Mouse (Mus musculus): ENCODE data around the gene Mis12. TPM values are rescaled to one million over a fixed set of nuclear protein-coding genes. Genes with fewer than 3 reads are reported as not detected.

Mis12 gene
- polyA plus RNA-seq, 1 experiment from 2014 or later: 16.2 TPM

GRCm38 (mm10) chr11:71001167-71001566, 18.2 kb upstream of the Mis12 start:
- H3K4me2 ChIP-seq (replicated peaks; ENCODE audit: low read depth, low read length): no peak overlapping the region
- no peaks in the 10 kb centered on the region for H3K9me3 ChIP-seq (ENCODE audit: low read length)
- TF ChIP-seq CTCF (IDR thresholded peaks at IDR 0.05): no peak
- TF ChIP-seq EP300 (IDR thresholded peaks at IDR 0.05): no peak
- peaks cover 9% of the 10 kb centered on the region for H3K4me1 ChIP-seq (ENCODE audit: insufficient read depth, low read depth, low read length)
- 0 out of 2 replicates have a peak, but pooled peaks cover 10% of the 10 kb centered on the region for H3K36me3 ChIP-seq (ENCODE audit: insufficient read depth, low read length)
- ATAC-seq (no peak), DNase-seq (ENCODE audit: low spot score) (no peak)
- 89% methylated on average over 4 of the region's 4 CpGs for WGBS
- no peak overlapping the region for H3K9ac ChIP-seq (replicated peaks; ENCODE audit: low read depth)
- no peaks in the 10 kb centered on the region for H3K27me3 ChIP-seq (replicated peaks; ENCODE audit: insufficient read depth, low read length)
- H3K4me3 ChIP-seq (ENCODE audit: low read depth, low read length): no peak overlapping the region
- no peak overlapping the region for H3K27ac ChIP-seq (ENCODE audit: low read length)

- H3K4me2 ChIP-seq (replicated peaks; ENCODE audit: low read depth, low read length): peak overlapping the region; percentile 91
- peak overlapping the region; percentile 93 for H3K4me3 ChIP-seq (ENCODE audit: low read depth, low read length)
- H3K9me3 ChIP-seq (ENCODE audit: low read length): no peaks in the 10 kb centered on the region
- H3K27me3 ChIP-seq (replicated peaks; ENCODE audit: insufficient read depth, low read length): no peaks in the 10 kb centered on the region
- WGBS: under 1% methylated on average over 49 of the region's 49 CpGs
- ATAC-seq (peak; percentile 68), DNase-seq (ENCODE audit: low spot score) (peak; percentile 52)
- H3K4me1 ChIP-seq (ENCODE audit: insufficient read depth, low read depth, low read length): peaks cover 9% of the 10 kb centered on the region
- TF ChIP-seq EP300 (IDR thresholded peaks at IDR 0.05) (no peak), CTCF (IDR thresholded peaks at IDR 0.05) (no peak)
- peak overlapping the region; percentile 51 for H3K9ac ChIP-seq (replicated peaks; ENCODE audit: low read depth)
- H3K36me3 ChIP-seq (ENCODE audit: insufficient read depth, low read length): 0 out of 2 replicates have a peak, but pooled peaks cover 3% of the 10 kb centered on the region
- peak overlapping the region; percentile 66 for H3K27ac ChIP-seq (ENCODE audit: low read length)
These were observed 15.6 kb upstream of the Mis12 start for GRCm38 (mm10) chr11:71003611-71004315.

GRCm38 (mm10) chr11:71004316-71004773, 15.1 kb upstream of the Mis12 start, which contains the start of gene Dhx33:
Gene Dhx33, minus strand, starts transcription at chr11:71004437.
- peak within 1 kb of the TSS; percentile 93 for H3K4me3 ChIP-seq (ENCODE audit: low read depth, low read length)
- no peaks in the 10 kb centered on the region for H3K9me3 ChIP-seq (ENCODE audit: low read length)
- no peaks in the 10 kb centered on the region for H3K27me3 ChIP-seq (replicated peaks; ENCODE audit: insufficient read depth, low read length)
- peak within 1 kb of the TSS; percentile 51 for H3K9ac ChIP-seq (replicated peaks; ENCODE audit: low read depth)
- WGBS: under 1% methylated on average over 34 of the region's 35 CpGs
- peak within 1 kb of the TSS; percentile 66 for H3K27ac ChIP-seq (ENCODE audit: low read length)
- H3K4me2 ChIP-seq (replicated peaks; ENCODE audit: low read depth, low read length): peak within 1 kb of the TSS; percentile 91
- DNase-seq (ENCODE audit: low spot score) (peak; percentile 99), ATAC-seq (peak; percentile 99)
- H3K4me1 ChIP-seq (ENCODE audit: insufficient read depth, low read depth, low read length): peaks cover 9% of the 10 kb centered on the region
- TF ChIP-seq CTCF (IDR thresholded peaks at IDR 0.05) (peak; percentile 70), EP300 (IDR thresholded peaks at IDR 0.05) (peak; percentile 51)
- 0 out of 2 replicates have a peak, but pooled peaks cover 2% of the 10 kb centered on the region for H3K36me3 ChIP-seq (ENCODE audit: insufficient read depth, low read length)

GRCm38 (mm10) chr11:71005046-71005445, 14.4 kb upstream of the Mis12 start:
- DNase-seq (ENCODE audit: low spot score) (no peak), ATAC-seq (no peak)
- TF ChIP-seq EP300 (IDR thresholded peaks at IDR 0.05) (no peak), CTCF (IDR thresholded peaks at IDR 0.05) (no peak)
- Histone ChIP-seq H3K9ac (replicated peaks; ENCODE audit: low read depth) (no peak overlapping the region), H3K9me3 (ENCODE audit: low read length) (no peaks in the 10 kb centered on the region), H3K36me3 (ENCODE audit: insufficient read depth, low read length) (peaks cover 8% of the 10 kb centered on the region; the same call in 1 of the 2 replicates), H3K27me3 (replicated peaks; ENCODE audit: insufficient read depth, low read length) (no peaks in the 10 kb centered on the region), H3K4me1 (ENCODE audit: insufficient read depth, low read depth, low read length) (peaks cover 9% of the 10 kb centered on the region), H3K4me3 (ENCODE audit: low read depth, low read length) (0 out of 2 replicates have a peak overlapping the region, but pooled peaks have one; percentile 28), H3K27ac (ENCODE audit: low read length) (peak overlapping the region; percentile 0; the same call in 1 of the 2 replicates), H3K4me2 (replicated peaks; ENCODE audit: low read depth, low read length) (peak overlapping the region; percentile 91)
- 54% methylated on average over 5 of the region's 5 CpGs for WGBS

GRCm38 (mm10) chr11:71007026-71007425, 12.4 kb upstream of the Mis12 start:
- Histone ChIP-seq H3K4me3 (ENCODE audit: low read depth, low read length) (no peak overlapping the region), H3K27ac (ENCODE audit: low read length) (no peak overlapping the region), H3K9me3 (ENCODE audit: low read length) (no peaks in the 10 kb centered on the region), H3K4me2 (replicated peaks; ENCODE audit: low read depth, low read length) (no peak overlapping the region), H3K27me3 (replicated peaks; ENCODE audit: insufficient read depth, low read length) (no peaks in the 10 kb centered on the region), H3K9ac (replicated peaks; ENCODE audit: low read depth) (no peak overlapping the region), H3K36me3 (ENCODE audit: insufficient read depth, low read length) (peaks cover 10% of the 10 kb centered on the region; the same call in 1 of the 2 replicates), H3K4me1 (ENCODE audit: insufficient read depth, low read depth, low read length) (peaks cover 9% of the 10 kb centered on the region)
- DNase-seq (ENCODE audit: low spot score): no peak
- no peak for ATAC-seq
- TF ChIP-seq CTCF (IDR thresholded peaks at IDR 0.05) (no peak), EP300 (IDR thresholded peaks at IDR 0.05) (no peak)
- 93% methylated on average over 6 of the region's 6 CpGs for WGBS

- Histone ChIP-seq H3K27ac (ENCODE audit: low read length) (no peak overlapping the region), H3K9me3 (ENCODE audit: low read length) (no peaks in the 10 kb centered on the region), H3K9ac (replicated peaks; ENCODE audit: low read depth) (no peak overlapping the region), H3K27me3 (replicated peaks; ENCODE audit: insufficient read depth, low read length) (no peaks in the 10 kb centered on the region), H3K36me3 (ENCODE audit: insufficient read depth, low read length) (peaks cover 10% of the 10 kb centered on the region; the same call in 1 of the 2 replicates), H3K4me1 (ENCODE audit: insufficient read depth, low read depth, low read length) (peaks cover 9% of the 10 kb centered on the region), H3K4me3 (ENCODE audit: low read depth, low read length) (no peak overlapping the region), H3K4me2 (replicated peaks; ENCODE audit: low read depth, low read length) (no peak overlapping the region)
- TF ChIP-seq CTCF (IDR thresholded peaks at IDR 0.05) (no peak), EP300 (IDR thresholded peaks at IDR 0.05) (peak; percentile 65)
- WGBS: 68% methylated on average over 7 of the region's 7 CpGs
- ATAC-seq: no peak
- peak; percentile 37 for DNase-seq (ENCODE audit: low spot score)
These were observed 11.6 kb upstream of the Mis12 start for GRCm38 (mm10) chr11:71007831-71008230.

Measured in lung, postnatal 0 days (tissue).